Mouse (Mus musculus) MEL (cell line): Measurements from ENCODE around the gene Foxs1. TPM values are rescaled to one million over a fixed set of nuclear protein-coding genes. Genes with fewer than 3 reads are reported as not detected.

ENCODE experiments used
- DNase-seq: peaks from one replicate; pipeline ENCODE4 v3.0.0; 2011; ENCODE audit warnings: low read depth, low spot score
- H3K27ac ChIP-seq: 2 replicates; pipeline ENCODE4 v1.5.1; 2012; ENCODE audit warnings: low read depth, mild to moderate bottlenecking, control low read depth, low read length, moderate library complexity; ENCODE audit not compliant: control insufficient read depth
- H3K27me3 ChIP-seq, 2 experiments: fragments of 150-350 bp in 1 of 2; sonication (generic) in 1 of 2; 2 replicates each; pipeline ENCODE4 v1.6.1; 2012; ENCODE audit warnings: low read length in 2 of 2, mild to moderate bottlenecking in 2 of 2, improper control_type of control experiment in 1 of 2, moderate library complexity in 1 of 2; ENCODE audit not compliant: insufficient read depth in 2 of 2, control insufficient read depth in 1 of 2
- H3K36me3 ChIP-seq, 2 experiments: 2 replicates each; pipeline ENCODE4 v1.6.1; 2012 to 2014; ENCODE audit warnings: low read length in 2 of 2, improper control_type of control experiment in 1 of 2, inconsistent platforms in 1 of 2, mild to moderate bottlenecking in 1 of 2; ENCODE audit not compliant: insufficient read depth in 2 of 2, control insufficient read depth in 1 of 2
- H3K4me1 ChIP-seq, 2 experiments: fragments of 150-350 bp in 1 of 2; sonication (generic) in 1 of 2; 2 replicates each; pipeline ENCODE4 v1.6.1; 2012; ENCODE audit warnings: low read length in 2 of 2, improper control_type of control experiment in 1 of 2, mild to moderate bottlenecking in 1 of 2; ENCODE audit not compliant: insufficient read depth in 2 of 2, control insufficient read depth in 1 of 2
- H3K4me3 ChIP-seq, 2 experiments: fragments of 150-350 bp in 1 of 2; sonication (generic) in 1 of 2; 2 replicates each; pipeline ENCODE4 v1.5.1; 2012; ENCODE audit warnings: low read depth in 2 of 2, low read length in 2 of 2, mild to moderate bottlenecking in 2 of 2, moderate library complexity in 2 of 2, control low read depth in 1 of 2, improper control_type of control experiment in 1 of 2; ENCODE audit not compliant: control insufficient read depth in 1 of 2, insufficient read depth in 1 of 2
- H3K79me2 ChIP-seq: 2 replicates; pipeline ENCODE4 v1.6.1; 2012; ENCODE audit warnings: mild to moderate bottlenecking, low read length, moderate library complexity; ENCODE audit not compliant: control insufficient read depth, poor library complexity, insufficient read depth
- H3K9ac ChIP-seq: 2 replicates; pipeline ENCODE4 v1.6.1; 2012; ENCODE audit warnings: low read depth, mild to moderate bottlenecking, control low read depth, low read length, moderate library complexity; ENCODE audit not compliant: control insufficient read depth, poor library complexity, severe bottlenecking
- H3K9me3 ChIP-seq: fragments of 150-350 bp; sonication (generic); replicated peaks from 2 replicates; pipeline ENCODE4 v1.6.1; 2012; ENCODE audit warnings: mild to moderate bottlenecking, low read length, improper control_type of control experiment, moderate library complexity; ENCODE audit not compliant: insufficient read depth
- CHD1 ChIP-seq: IDR thresholded peaks from 2 replicates; pipeline ENCODE4 v1.6.1; 2012; ENCODE audit warnings: low read depth, mild to moderate bottlenecking, inconsistent platforms, low read length, improper control_type of control experiment
- CHD2 ChIP-seq: IDR thresholded peaks from 2 replicates; pipeline ENCODE4 v1.6.1; 2011; ENCODE audit warnings: low read length, improper control_type of control experiment
- ELF1 ChIP-seq: IDR thresholded peaks from 2 replicates; pipeline ENCODE4 v1.6.1; 2014; ENCODE audit warnings: low read depth, mild to moderate bottlenecking, inconsistent platforms, low read length, improper control_type of control experiment, moderate library complexity
- ETS1 ChIP-seq: IDR thresholded peaks from 2 replicates; pipeline ENCODE4 v1.6.1; 2012; ENCODE audit warnings: low read depth, mild to moderate bottlenecking, inconsistent platforms, low read length, improper control_type of control experiment, moderate library complexity
- GABPA ChIP-seq: IDR thresholded peaks from 2 replicates; pipeline ENCODE4 v1.6.1; 2012; ENCODE audit warnings: low read depth, mild to moderate bottlenecking, inconsistent platforms, low read length, improper control_type of control experiment, moderate library complexity
- GATA1 ChIP-seq: IDR thresholded peaks from 2 replicates; pipeline ENCODE4 v1.6.1; 2011; ENCODE audit warnings: low read depth, low read length, improper control_type of control experiment
- JUND ChIP-seq: IDR thresholded peaks from 2 replicates; pipeline ENCODE4 v1.6.1; 2011; ENCODE audit warnings: low read depth, mild to moderate bottlenecking, improper control_type of control experiment, low read length
- KAT2A ChIP-seq: conservative IDR thresholded peaks from 2 replicates; pipeline ENCODE4 v1.6.1; 2012; ENCODE audit warnings: low read depth, low read length, improper control_type of control experiment, inconsistent platforms
- MAFK ChIP-seq: IDR thresholded peaks from 2 replicates; pipeline ENCODE4 v1.6.1; 2011; ENCODE audit warnings: low read depth, mild to moderate bottlenecking, low read length, improper control_type of control experiment, borderline replicate concordance
- MAZ ChIP-seq: IDR thresholded peaks from 2 replicates; pipeline ENCODE4 v1.6.1; 2012; ENCODE audit warnings: low read depth, mild to moderate bottlenecking, inconsistent platforms, low read length, improper control_type of control experiment
- MXI1 ChIP-seq: IDR thresholded peaks from 2 replicates; pipeline ENCODE4 v1.6.1; 2011; ENCODE audit warnings: mild to moderate bottlenecking, low read depth, low read length, improper control_type of control experiment
- MYB ChIP-seq: IDR thresholded peaks from 2 replicates; pipeline ENCODE4 v1.6.1; 2011; ENCODE audit warnings: mild to moderate bottlenecking, low read depth, low read length, improper control_type of control experiment
- NRF1 ChIP-seq: IDR thresholded peaks from 2 replicates; pipeline ENCODE4 v1.6.1; 2014; ENCODE audit warnings: low read depth, mild to moderate bottlenecking, inconsistent platforms, low read length, improper control_type of control experiment, moderate library complexity; ENCODE audit not compliant: poor library complexity, insufficient read depth, severe bottlenecking
- RCOR1 ChIP-seq: IDR thresholded peaks from 2 replicates; pipeline ENCODE4 v1.6.1; 2012; ENCODE audit warnings: low read depth, mild to moderate bottlenecking, inconsistent platforms, low read length, improper control_type of control experiment
- SIN3A ChIP-seq: IDR thresholded peaks from 2 replicates; pipeline ENCODE4 v1.6.1; 2012; ENCODE audit warnings: low read length, improper control_type of control experiment, inconsistent platforms
- SMC3 ChIP-seq: IDR thresholded peaks from 2 replicates; pipeline ENCODE4 v1.6.1; 2011; ENCODE audit warnings: low read depth, low read length, improper control_type of control experiment
- TAL1 ChIP-seq: IDR thresholded peaks from 2 replicates; pipeline ENCODE4 v1.6.1; 2012; ENCODE audit warnings: mild to moderate bottlenecking, inconsistent platforms, low read length, moderate library complexity, mixed read lengths
- TBP ChIP-seq: IDR thresholded peaks from 2 replicates; pipeline ENCODE4 v1.8.0; 2011; ENCODE audit warnings: low read depth, low read length, improper control_type of control experiment
- UBTF ChIP-seq: IDR thresholded peaks from 2 replicates; pipeline ENCODE4 v1.6.1; 2012; ENCODE audit warnings: low read depth, mild to moderate bottlenecking, inconsistent platforms, low read length, improper control_type of control experiment, moderate library complexity, borderline replicate concordance; ENCODE audit not compliant: insufficient read depth
- USF1 ChIP-seq: IDR thresholded peaks from 2 replicates; pipeline ENCODE4 v1.6.1; 2014; ENCODE audit warnings: low read depth, mild to moderate bottlenecking, inconsistent platforms, low read length, improper control_type of control experiment, moderate library complexity
- polyA plus RNA-seq, 2 experiments: library from polyadenylated mRNA; stranded (reverse) in 1 of 2; unstranded in 1 of 2; fragments of >175 nt in 1 of 2; fragments of >200 nt in 1 of 2; gene quantifications; 2 replicates each; pipeline versions ENCODE4 v1.2.1 to v1.2.4; 2012; ENCODE audit warnings: low replicate concordance in 2 of 2, low read depth in 1 of 2; ENCODE audit not compliant: insufficient read length in 2 of 2, insufficient read depth in 1 of 2, missing spikeins in 1 of 2
- total RNA-seq: library from RNA; depleted of rRNA; stranded (reverse); fragments of 300-350 nt; gene quantifications from 2 replicates; pipeline ENCODE4 v1.2.3, GENCODE M21; 2012

Gene Foxs1
- total and polyA plus RNA-seq, 3 experiments = not detected

DNA sequence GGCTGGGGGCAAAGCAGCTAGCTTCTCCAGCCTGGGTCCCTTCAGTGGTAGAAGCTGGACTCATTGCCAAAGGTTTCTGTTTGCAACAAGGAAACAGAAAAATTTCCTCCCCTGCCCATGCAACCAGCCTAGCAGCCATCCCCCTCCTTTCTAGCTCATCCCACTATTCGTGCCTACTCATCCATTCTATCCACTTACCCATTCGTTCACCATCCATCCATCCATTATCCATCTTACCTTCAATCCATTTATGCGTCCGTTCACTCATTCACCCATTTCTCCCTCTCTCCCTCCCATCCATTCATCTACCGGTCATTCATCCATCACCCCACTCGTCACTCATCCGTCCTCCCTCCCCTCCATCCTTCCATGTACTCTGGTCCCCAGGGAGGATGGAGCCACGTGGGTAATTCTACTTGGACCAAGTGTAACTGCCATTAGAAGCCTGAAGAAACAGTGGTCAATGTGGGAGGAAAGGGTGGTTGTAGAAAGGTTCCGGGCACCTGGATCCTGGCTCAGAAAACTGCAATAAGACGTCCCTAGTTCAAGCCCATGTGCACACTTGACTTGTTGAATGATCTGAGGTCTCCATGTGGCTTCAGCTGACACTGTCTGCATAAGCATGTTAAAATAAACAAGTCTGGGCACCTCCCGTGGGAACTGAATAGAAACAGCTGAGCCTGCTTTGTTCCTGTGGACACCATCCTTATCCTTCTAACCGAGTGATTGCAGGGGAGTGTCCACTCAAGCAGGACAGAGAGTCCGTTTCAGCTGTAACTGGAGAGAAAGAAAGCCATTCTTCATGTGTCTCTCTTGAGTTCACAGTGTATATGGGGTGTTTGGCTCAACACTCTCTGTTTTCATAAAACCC lies 19.1 kb upstream of the Foxs1 start:
- no peaks in the 10 kb centered on the region for H3K9me3 ChIP-seq
- no peak for TF ChIP-seq MYB
- TF ChIP-seq USF1 = no peak
- no peak for TF ChIP-seq GABPA
- no peak for TF ChIP-seq CHD1
- no peak for TF ChIP-seq TBP
- no peak for TF ChIP-seq SMC3
- TF ChIP-seq MAFK = no peak
- H3K4me1 ChIP-seq = no peaks in the 10 kb centered on the region
- H3K79me2 ChIP-seq = no peaks in the 10 kb centered on the region
- no peaks in the 10 kb centered on the region for H3K36me3 ChIP-seq
- no peak for DNase-seq
- peaks cover 20 to 23% of the 10 kb centered on the region in 2 experiments for H3K27me3 ChIP-seq
- H3K27ac ChIP-seq = no peak overlapping the region
- no peak overlapping the region for H3K9ac ChIP-seq
- no peak overlapping the region for H3K4me3 ChIP-seq

DNA sequence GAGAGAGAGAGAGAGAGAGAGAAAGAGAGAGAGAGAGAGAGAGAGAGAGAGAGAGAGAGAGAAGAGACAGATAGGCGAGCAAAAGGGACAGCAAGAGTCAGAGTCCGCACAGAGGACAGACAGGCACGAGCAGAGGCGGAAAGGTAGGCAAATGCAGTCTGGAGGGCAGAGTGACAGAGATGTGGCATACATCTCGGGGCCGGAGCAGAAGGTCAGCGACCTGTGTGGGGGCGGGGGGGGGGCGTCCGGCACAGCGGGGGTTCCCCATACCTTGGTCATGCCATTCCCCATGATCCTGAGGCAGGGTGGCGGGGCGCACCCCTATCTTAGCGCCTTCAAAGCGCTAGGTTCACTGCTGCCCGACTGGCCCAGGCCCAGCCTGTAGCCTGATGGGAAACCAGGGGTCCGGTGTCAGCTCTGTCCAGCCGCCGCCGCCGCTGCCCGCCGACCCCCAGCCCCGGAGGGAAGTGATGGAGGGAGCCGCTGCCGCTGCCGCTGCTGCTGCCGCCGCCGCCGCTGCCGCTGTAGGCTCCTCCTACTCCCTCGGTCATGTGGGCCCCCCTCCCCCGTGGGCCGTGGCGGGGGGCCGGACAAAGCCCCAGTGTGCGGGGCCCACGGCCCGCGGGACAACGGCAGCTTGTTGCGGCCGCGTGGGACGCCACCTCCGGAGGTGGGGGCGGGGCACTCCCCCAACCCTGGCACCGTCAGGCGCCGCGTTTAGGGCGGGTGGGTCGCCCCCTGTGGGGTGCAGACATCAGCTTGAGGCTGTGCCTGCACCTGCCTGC lies 18.2 kb upstream of the Foxs1 start, which contains the start of gene Dusp15:
Dusp15 (minus strand) TSS at position 634 of the 785 bp plus-strand sequence.
- Histone ChIP-seq H3K4me1 (no peaks in the 10 kb centered on the region), H3K9ac (no peak within 1 kb of the TSS), H3K27ac (no peak within 1 kb of the TSS), H3K4me3 (no peak within 1 kb of the TSS), H3K36me3 (no peaks in the 10 kb centered on the region), H3K79me2 (no peaks in the 10 kb centered on the region), H3K27me3 (peaks cover 23 to 24% of the 10 kb centered on the region in 2 experiments), H3K9me3 (no peaks in the 10 kb centered on the region)
- TF ChIP-seq UBTF (no peak), TBP (no peak), KAT2A (no peak), GATA1 (no peak), ETS1 (no peak), ELF1 (no peak), CHD2 (no peak), USF1 (no peak), MXI1 (no peak), MAFK (no peak), MAZ (no peak), RCOR1 (no peak), NRF1 (no peak), SIN3A (no peak), JUND (no peak), TAL1 (no peak), CHD1 (no peak)
- no peak for DNase-seq
